Mouse (Mus musculus) bone marrow macrophage, adult 2 months (primary cell): Measurements from ENCODE around the gene BC024978.

Experiments
- CTCF ChIP-seq: IDR thresholded peaks from 2 replicates; pipeline ENCODE4 v1.5.1; 2012; ENCODE audit warnings: low read depth, mild to moderate bottlenecking, low read length, moderate library complexity
- POLR2A ChIP-seq: IDR thresholded peaks from 2 replicates; pipeline ENCODE4 v1.6.1; 2012; ENCODE audit warnings: mild to moderate bottlenecking, low read depth, low read length, borderline replicate concordance

- no peak for TF ChIP-seq CTCF
- TF ChIP-seq POLR2A = no peak
Observed at GRCm38 (mm10) chr7:27258205-27258899, 62.8 kb downstream of the BC024978 start, which contains the start of gene Numbl.
